Mouse (Mus musculus) CH12.LX (cell line): ENCODE measurements around the gene Senp5. TPM values are rescaled to one million over a fixed set of nuclear protein-coding genes. Genes with fewer than 3 reads are reported as not detected.
A peak's percentile ranks its signal among the peaks of the same experiment; 100 is the strongest.

ENCODE experiments used
- DNase-seq: peaks from one replicate; pipeline ENCODE4 v3.0.0-alpha.2; 2013; ENCODE audit errors: extremely low read depth
- H3K27ac ChIP-seq: 2 replicates; pipeline ENCODE4 v1.5.1; 2012; ENCODE audit warnings: low read depth, mild to moderate bottlenecking, control low read depth, moderate library complexity; ENCODE audit not compliant: insufficient read depth
- H3K27me3 ChIP-seq: replicated peaks from 2 replicates; pipeline ENCODE3; 2012; ENCODE audit warnings: inconsistent platforms
- H3K36me3 ChIP-seq, 2 experiments: replicated peaks in 1 of 2; 2 replicates each; pipeline versions ENCODE3 to v1.6.1; 2012; ENCODE audit warnings: inconsistent platforms in 1 of 2, low read length in 1 of 2, mild to moderate bottlenecking in 1 of 2, mixed read lengths in 1 of 2, moderate library complexity in 1 of 2; ENCODE audit not compliant: control insufficient read depth in 1 of 2, insufficient read depth in 1 of 2
- H3K4me1 ChIP-seq, 2 experiments: 2 replicates each; pipeline ENCODE4 v1.6.1; 2012; ENCODE audit warnings: inconsistent platforms in 1 of 2, moderate library complexity in 1 of 2; ENCODE audit not compliant: insufficient read depth in 2 of 2, control insufficient read depth in 1 of 2
- H3K4me2 ChIP-seq: 2 replicates; pipeline ENCODE4 v1.6.1; 2012; ENCODE audit warnings: low read depth, mild to moderate bottlenecking, control low read depth; ENCODE audit not compliant: poor library complexity, insufficient read depth, severe bottlenecking
- H3K4me3 ChIP-seq, 3 experiments: fragments of 150-350 bp in 1 of 3; sonication (generic) in 1 of 3; replicated peaks in 1 of 3; 2 replicates each; pipeline versions ENCODE3 to v1.5.1; 2011 to 2012; ENCODE audit warnings: low read depth in 2 of 3, low read length in 2 of 3, mild to moderate bottlenecking in 2 of 3, moderate library complexity in 2 of 3, control low read depth in 1 of 3, improper control_type of control experiment in 1 of 3, inconsistent platforms in 1 of 3, mixed read lengths in 1 of 3; ENCODE audit not compliant: poor library complexity in 1 of 3
- H3K79me2 ChIP-seq: replicated peaks from 2 replicates; pipeline ENCODE4 v1.6.1; 2012; ENCODE audit warnings: mild to moderate bottlenecking, moderate library complexity; ENCODE audit not compliant: control insufficient read depth, poor library complexity, insufficient read depth, severe bottlenecking; ENCODE audit errors: extremely low read depth
- H3K9ac ChIP-seq: 2 replicates; pipeline ENCODE4 v1.6.1; 2012; ENCODE audit warnings: low read depth, mild to moderate bottlenecking, control low read depth, moderate library complexity; ENCODE audit not compliant: insufficient read depth
- H3K9me3 ChIP-seq: replicated peaks from 2 replicates; pipeline ENCODE3; 2012; ENCODE audit warnings: low read length, inconsistent platforms, mixed read lengths
- BHLHE40 ChIP-seq: IDR thresholded peaks from 2 replicates; pipeline ENCODE4 v1.6.1; 2011; ENCODE audit warnings: mild to moderate bottlenecking, low read depth, low read length, improper control_type of control experiment
- CHD1 ChIP-seq: IDR thresholded peaks from 2 replicates; pipeline ENCODE4 v1.6.1; 2012; ENCODE audit warnings: low read depth, low read length, improper control_type of control experiment, inconsistent platforms
- CHD2 ChIP-seq: IDR thresholded peaks from 2 replicates; pipeline ENCODE4 v1.6.1; 2011; ENCODE audit warnings: low read length, improper control_type of control experiment
- CTCF ChIP-seq, 2 experiments: IDR thresholded peaks in 1 of 2; conservative IDR thresholded peaks in 1 of 2; 2 replicates each; pipeline ENCODE4 v1.5.1; 2011 to 2012; ENCODE audit warnings: low read depth in 2 of 2, low read length in 2 of 2, improper control_type of control experiment in 1 of 2, inconsistent platforms in 1 of 2, mild to moderate bottlenecking in 1 of 2, moderate library complexity in 1 of 2
- E2F4 ChIP-seq: IDR thresholded peaks from 2 replicates; pipeline ENCODE4 v1.6.1; 2011; ENCODE audit warnings: low read depth, low read length, improper control_type of control experiment; ENCODE audit not compliant: insufficient replicate concordance
- ELF1 ChIP-seq: IDR thresholded peaks from 2 replicates; pipeline ENCODE4 v1.6.1; 2014; ENCODE audit warnings: low read depth, mild to moderate bottlenecking, inconsistent platforms, low read length, improper control_type of control experiment
- EP300 ChIP-seq: IDR thresholded peaks from 2 replicates; pipeline ENCODE4 v1.6.1; 2011; ENCODE audit warnings: low read length, improper control_type of control experiment
- ETS1 ChIP-seq: conservative IDR thresholded peaks from 2 replicates; pipeline ENCODE4 v1.6.1; 2012; ENCODE audit warnings: low read depth, mild to moderate bottlenecking, inconsistent platforms, low read length, improper control_type of control experiment, moderate library complexity
- GABPA ChIP-seq: IDR thresholded peaks from 2 replicates; pipeline ENCODE4 v1.6.1; 2012; ENCODE audit warnings: low read depth, low read length, improper control_type of control experiment, inconsistent platforms; ENCODE audit not compliant: insufficient replicate concordance
- HCFC1 ChIP-seq: IDR thresholded peaks from 2 replicates; pipeline ENCODE4 v1.6.1; 2012; ENCODE audit warnings: low read depth, mild to moderate bottlenecking, inconsistent platforms, low read length, improper control_type of control experiment
- IRF4 ChIP-seq: IDR thresholded peaks from 2 replicates; pipeline ENCODE4 v1.6.1; 2014; ENCODE audit warnings: low read depth, mild to moderate bottlenecking, inconsistent platforms, low read length, improper control_type of control experiment
- JUN ChIP-seq: IDR thresholded peaks from 2 replicates; pipeline ENCODE4 v1.6.1; 2011; ENCODE audit warnings: low read depth, mild to moderate bottlenecking, low read length, improper control_type of control experiment, moderate library complexity; ENCODE audit not compliant: insufficient read depth
- JUND ChIP-seq: conservative IDR thresholded peaks from 2 replicates; pipeline ENCODE4 v1.6.1; 2011; ENCODE audit warnings: low read depth, low read length, improper control_type of control experiment
- MAFK ChIP-seq: IDR thresholded peaks from 2 replicates; pipeline ENCODE4 v1.6.1; 2011; ENCODE audit warnings: low read length, improper control_type of control experiment; ENCODE audit not compliant: insufficient replicate concordance
- MAX ChIP-seq: IDR thresholded peaks from 2 replicates; pipeline ENCODE4 v1.6.1; 2011; ENCODE audit warnings: low read length, improper control_type of control experiment
- MAZ ChIP-seq: IDR thresholded peaks from 2 replicates; pipeline ENCODE4 v1.6.1; 2012; ENCODE audit warnings: low read depth, mild to moderate bottlenecking, inconsistent platforms, low read length, improper control_type of control experiment, moderate library complexity
- MEF2A ChIP-seq: IDR thresholded peaks from 2 replicates; pipeline ENCODE4 v1.6.1; 2014; ENCODE audit warnings: low read depth, mild to moderate bottlenecking, inconsistent platforms, low read length, improper control_type of control experiment, borderline replicate concordance
- MYC ChIP-seq: IDR thresholded peaks from 2 replicates; pipeline ENCODE4 v1.6.1; 2011; ENCODE audit warnings: low read depth, mild to moderate bottlenecking, improper control_type of control experiment, low read length
- NRF1 ChIP-seq: IDR thresholded peaks from 2 replicates; pipeline ENCODE4 v1.6.1; 2014; ENCODE audit warnings: low read depth, mild to moderate bottlenecking, inconsistent platforms, low read length, improper control_type of control experiment, moderate library complexity
- POLR2A ChIP-seq: IDR thresholded peaks from 2 replicates; pipeline ENCODE4 v1.6.1; 2011; ENCODE audit warnings: low read depth, mild to moderate bottlenecking, improper control_type of control experiment, low read length
- RCOR1 ChIP-seq: conservative IDR thresholded peaks from 2 replicates; pipeline ENCODE4 v1.6.1; 2012; ENCODE audit warnings: low read depth, mild to moderate bottlenecking, inconsistent platforms, low read length, improper control_type of control experiment
- SMC3 ChIP-seq: IDR thresholded peaks from 2 replicates; pipeline ENCODE4 v1.6.1; 2011; ENCODE audit warnings: low read depth, low read length, improper control_type of control experiment
- TBP ChIP-seq: conservative IDR thresholded peaks from 2 replicates; pipeline ENCODE4 v1.6.1; 2011; ENCODE audit warnings: low read depth, low read length, improper control_type of control experiment
- TCF12 ChIP-seq: IDR thresholded peaks from 2 replicates; pipeline ENCODE4 v1.6.1; 2014; ENCODE audit warnings: low read depth, mild to moderate bottlenecking, inconsistent platforms, low read length, improper control_type of control experiment
- USF1 ChIP-seq: IDR thresholded peaks from 2 replicates; pipeline ENCODE4 v1.6.1; 2014; ENCODE audit warnings: low read depth, mild to moderate bottlenecking, inconsistent platforms, low read length, improper control_type of control experiment
- USF2 ChIP-seq: conservative IDR thresholded peaks from 2 replicates; pipeline ENCODE4 v1.6.1; 2011; ENCODE audit warnings: low read depth, low read length, improper control_type of control experiment
- ZC3H11A ChIP-seq: IDR thresholded peaks from 2 replicates; pipeline ENCODE4 v1.6.1; 2012; ENCODE audit warnings: low read depth, mild to moderate bottlenecking, inconsistent platforms, low read length, improper control_type of control experiment
- ZMIZ1 ChIP-seq: IDR thresholded peaks from 2 replicates; pipeline ENCODE4 v1.6.1; 2012; ENCODE audit warnings: low read depth, mild to moderate bottlenecking, inconsistent platforms, low read length, improper control_type of control experiment
- ZNF384 ChIP-seq: IDR thresholded peaks from 2 replicates; pipeline ENCODE4 v1.6.1; 2012; ENCODE audit warnings: low read depth, low read length, improper control_type of control experiment, inconsistent platforms
- dilution Hi-C: fragments of 300-500 bp; cut with MboI; formaldehyde crosslinking; loops from 2 replicates; pipeline ENCODE4 v1.14.3; 2020; ENCODE audit warnings: low sequenced_read_pairs; ENCODE audit not compliant: extremely low pct_unique_long_range_greater_than_20kb, extremely low pct_ligation_motif_present
- in situ Hi-C: fragments of 300-500 bp; cut with MboI; formaldehyde crosslinking; loops from 3 replicates; pipeline ENCODE4 v1.14.3; 2019; ENCODE audit warnings: low sequenced_read_pairs, low pct_ligation_motif_present, low pct_unique_long_range_greater_than_20kb, mixed read lengths
- polyA plus RNA-seq: library from polyadenylated mRNA; unstranded; fragments of >175 nt; gene quantifications from 2 replicates; pipeline ENCODE4 v1.2.1, GENCODE M21; 2012; ENCODE audit warnings: low read depth; ENCODE audit not compliant: insufficient read length
- total RNA-seq, 2 experiments: library from RNA; depleted of rRNA; stranded (reverse); fragments of 300-350 nt in 1 of 2; fragments of >200 nt in 1 of 2; gene quantifications; 2 replicates each; pipeline ENCODE4 v1.2.3; 2012 to 2014

Gene Senp5
- total and polyA plus RNA-seq, 3 experiments, result 19.3 to 31.2 (median 28.8) TPM

DNA sequence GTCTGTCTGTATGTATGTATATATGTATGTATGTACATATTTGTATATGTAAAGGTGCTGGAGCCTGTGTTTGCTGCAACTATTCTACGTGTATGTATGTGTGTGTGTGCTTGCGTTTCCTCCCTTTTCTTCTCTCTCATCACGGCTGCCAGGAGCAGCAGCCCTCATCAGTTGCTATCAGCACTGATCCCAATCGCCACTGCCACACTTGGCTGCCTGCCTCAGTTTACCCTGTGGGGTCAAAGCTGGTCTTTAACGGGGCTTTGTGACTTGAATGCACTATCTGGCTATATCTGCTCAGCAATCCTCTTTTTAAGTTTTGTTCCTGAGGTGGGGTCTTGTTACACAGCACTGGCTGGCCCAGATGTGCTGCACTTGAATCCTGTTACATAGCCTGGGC lies 75.7 kb downstream of the Senp5 start (continued):
- TF ChIP-seq RCOR1, result no peak
- no peak for TF ChIP-seq SMC3
- TF ChIP-seq IRF4, result no peak
- TF ChIP-seq ZNF384, result no peak
- no peak for TF ChIP-seq GABPA
- no peak for TF ChIP-seq TCF12

DNA sequence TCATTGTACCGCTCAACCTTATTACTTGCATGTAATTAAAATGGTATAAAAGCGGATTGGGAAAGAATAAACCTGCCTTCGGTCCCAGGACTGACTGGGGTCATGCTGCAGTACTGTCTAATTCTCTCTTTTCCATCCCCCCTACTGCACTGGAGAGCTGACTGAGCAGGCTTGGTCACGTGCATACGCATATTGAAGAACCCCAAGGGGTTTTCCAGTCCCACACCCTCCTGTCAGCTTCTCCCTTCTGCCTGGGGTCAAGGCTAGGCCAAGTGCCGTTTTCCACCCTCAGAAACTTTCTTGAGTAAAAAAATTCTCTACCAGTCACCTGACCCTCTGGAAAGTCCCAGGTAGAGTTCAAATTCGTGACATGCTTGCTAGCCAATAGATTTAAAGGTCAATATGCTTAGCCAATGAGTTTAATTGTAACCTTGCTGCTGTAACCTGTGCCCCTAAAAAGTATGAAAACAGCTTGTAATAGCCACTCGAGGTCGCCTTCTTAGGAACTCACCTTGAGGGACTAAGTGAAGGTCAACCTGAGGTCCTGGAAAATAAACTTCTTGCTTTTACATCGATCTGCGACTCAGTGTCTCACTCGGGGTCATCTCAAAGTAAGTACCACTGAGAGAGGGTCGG lies 76.4 kb downstream of the Senp5 start:
- in situ Hi-C loops, result loop anchor here (5.0 kb wide), 1 partner anchor 174 kb away; no protein-coding TSS in a partner anchor
- peak overlapping the region; percentile 41; the same call in 1 of the 2 replicates for H3K9ac ChIP-seq
- H3K9me3 ChIP-seq, result peaks cover 33% of the 10 kb centered on the region
- H3K27ac ChIP-seq, result peak overlapping the region; percentile 42; the same call in 1 of the 2 replicates
- no peak for TF ChIP-seq CTCF (conservative IDR thresholded peaks at IDR 0.05 in 1 of 2, IDR thresholded peaks at IDR 0.05 in 1 of 2; ENCODE audit: low read depth in 2 of 2, low read length in 2 of 2)
- TF ChIP-seq USF2, result peak; percentile 80
- TF ChIP-seq MAFK, result peak; percentile 51; the same call in 1 of the 2 replicates
- TF ChIP-seq ZNF384, result peak; percentile 92
- no peak for TF ChIP-seq GABPA
- peak; percentile 86 for TF ChIP-seq CHD2
- TF ChIP-seq ELF1, result peak; percentile 31
- 0 out of 2 replicates have a peak, but pooled peaks have one; percentile 79 for TF ChIP-seq RCOR1
- peak; percentile 100 for TF ChIP-seq BHLHE40
- no peak for TF ChIP-seq HCFC1
- TF ChIP-seq MYC, result no peak
- TF ChIP-seq MAZ, result no peak
- peak; percentile 81 for TF ChIP-seq IRF4
- TF ChIP-seq CHD1, result no peak
- no peak for TF ChIP-seq SMC3
- TF ChIP-seq ZMIZ1, result no peak
- peak; percentile 79 for TF ChIP-seq MEF2A
- TF ChIP-seq JUND, result no peak
- peak; percentile 87 for TF ChIP-seq TCF12
- TF ChIP-seq POLR2A, result peak; percentile 44; the same call in 1 of the 2 replicates
- no peak for TF ChIP-seq ZC3H11A
- TF ChIP-seq JUN, result no peak
- peak; percentile 77 for TF ChIP-seq TBP
- TF ChIP-seq NRF1, result no peak
- peak; percentile 82 for TF ChIP-seq USF1
- TF ChIP-seq EP300, result peak; percentile 79
- no peak for TF ChIP-seq E2F4
- peak; percentile 84 for TF ChIP-seq MAX
- peak; percentile 96 for TF ChIP-seq ETS1
- dilution Hi-C loops, result no loop called here
- DNase-seq, result peak; percentile 97
- peak overlapping the region; percentile 73 for H3K4me2 ChIP-seq
- peaks cover 12 to 41% of the 10 kb centered on the region in 2 experiments for H3K4me1 ChIP-seq
- H3K27me3 ChIP-seq, result no peaks in the 10 kb centered on the region
- peak overlapping the region; percentile 45 to 68 (median 66) for H3K4me3 ChIP-seq
- peaks cover 4% of the 10 kb centered on the region for H3K79me2 ChIP-seq
- peaks cover 9 to 35% of the 10 kb centered on the region in 2 experiments for H3K36me3 ChIP-seq
